Mouse (Mus musculus) gonadal fat pad, adult 2 months (tissue): Measurements from ENCODE around the gene Luc7l2. TPM values are rescaled to one million over a fixed set of nuclear protein-coding genes. Genes with fewer than 3 reads are reported as not detected.
"Not testable (repeated sequence)": the region's sequence is repeated elsewhere in the genome, so short reads cannot be mapped to it uniquely, and the experiment has no call there.

Source experiments
- DNase-seq: peaks from one replicate; pipeline ENCODE4 v3.0.0-alpha.2; 2012; ENCODE audit warnings: low read depth
- polyA plus RNA-seq: library from polyadenylated mRNA; depleted of rRNA; stranded (reverse); fragments of >200 nt; gene quantifications from 2 replicates; pipeline ENCODE4 v1.2.3, GENCODE M21; 2012; rRNA removed

Gene Luc7l2
- polyA plus RNA-seq, result 21.9 and 33.5 TPM in 2 replicates

DNA sequence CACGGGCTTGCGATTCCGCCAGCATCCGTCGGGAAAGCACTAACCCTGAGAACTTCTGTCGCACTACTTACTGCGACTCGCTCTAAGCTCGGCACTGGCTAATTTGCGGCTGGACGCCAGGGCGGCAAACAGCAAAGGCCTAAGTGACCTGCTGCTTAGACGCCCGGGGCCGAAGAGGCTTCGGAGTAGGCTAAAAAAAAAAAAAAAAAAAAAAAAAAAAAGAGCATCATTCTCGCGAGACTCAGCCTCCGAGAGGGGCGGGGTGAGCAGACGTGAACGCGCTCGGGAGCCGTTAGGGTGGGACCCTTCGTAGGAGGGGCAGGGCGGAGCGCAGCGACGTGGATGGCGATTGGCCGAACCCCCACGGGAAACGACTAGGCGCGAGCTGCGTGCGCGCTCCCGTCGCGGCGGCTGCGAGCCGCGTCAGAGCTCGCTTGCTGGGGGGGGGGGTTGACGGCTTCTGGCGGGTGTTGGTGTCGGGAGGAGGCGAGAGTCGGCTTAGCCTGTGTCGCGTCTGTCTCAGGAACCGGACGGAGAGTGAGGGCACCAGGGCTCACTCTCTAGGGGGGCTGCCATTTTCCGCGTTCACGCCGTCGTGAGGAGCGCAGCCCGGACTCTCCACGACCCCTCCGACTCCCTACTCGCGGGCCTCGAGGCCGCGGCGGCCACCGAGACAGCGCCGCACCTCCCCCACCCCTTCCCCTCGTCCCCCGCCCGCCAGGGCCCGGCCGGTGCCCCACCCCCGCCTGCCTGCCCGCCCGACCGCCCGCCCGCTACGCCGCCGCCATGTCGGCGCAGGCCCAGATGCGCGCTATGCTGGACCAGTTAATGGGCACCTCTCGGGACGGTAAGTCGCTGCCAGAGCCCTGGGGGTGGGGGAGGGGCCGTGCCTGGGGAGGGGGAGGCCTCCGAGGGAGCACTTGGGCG lies at the start of gene Luc7l2:
TSS of gene Luc7l2 (plus strand) at position 273 of the 927 bp plus-strand sequence.
- no peak for DNase-seq

DNA sequence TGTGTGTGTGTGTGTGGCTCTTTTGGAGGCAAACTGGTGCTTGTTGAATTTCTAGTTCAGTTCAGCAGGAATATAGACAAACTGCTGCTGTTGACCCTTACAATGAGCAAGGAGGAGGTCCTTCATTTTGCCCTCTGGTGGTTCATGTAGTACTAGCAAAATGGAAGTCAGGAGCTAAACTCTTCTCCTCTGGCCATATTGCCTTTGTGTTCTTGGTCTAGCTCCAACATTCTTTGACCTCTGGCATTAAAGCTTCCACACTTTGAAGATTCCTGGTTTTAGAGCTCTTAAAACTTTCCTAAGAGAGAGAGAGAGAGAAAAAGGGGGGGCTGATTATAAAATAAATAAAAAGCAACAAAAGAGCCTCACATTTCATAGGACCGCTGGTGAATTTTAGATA lies 39.0 kb upstream of the Luc7l2 start:
- no peak for DNase-seq

DNA sequence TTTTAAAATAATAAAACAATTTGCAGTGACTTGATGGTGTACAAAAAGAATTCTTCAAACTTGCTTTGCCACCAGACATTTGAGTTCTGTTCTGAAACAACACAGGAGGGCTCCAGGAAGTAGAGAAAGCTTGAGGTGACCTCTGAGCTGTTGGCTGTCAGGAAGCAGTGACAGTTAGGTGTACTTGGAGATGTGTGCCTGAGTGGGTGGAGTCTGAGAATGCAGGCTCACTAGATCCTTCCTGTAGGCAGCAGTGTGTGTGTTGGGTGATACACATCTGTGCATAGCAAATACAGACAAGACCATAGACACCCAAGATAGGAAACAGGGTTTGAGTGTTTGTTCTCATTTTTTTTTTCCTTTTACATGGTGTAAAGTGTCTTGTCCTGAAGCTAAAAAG lies 38.3 kb upstream of the Luc7l2 start:
- DNase-seq, result no peak

GRCm38 (mm10) chr6:38515201-38515600 lies 35.9 kb upstream of the Luc7l2 start:
- DNase-seq, result no peak

DNA sequence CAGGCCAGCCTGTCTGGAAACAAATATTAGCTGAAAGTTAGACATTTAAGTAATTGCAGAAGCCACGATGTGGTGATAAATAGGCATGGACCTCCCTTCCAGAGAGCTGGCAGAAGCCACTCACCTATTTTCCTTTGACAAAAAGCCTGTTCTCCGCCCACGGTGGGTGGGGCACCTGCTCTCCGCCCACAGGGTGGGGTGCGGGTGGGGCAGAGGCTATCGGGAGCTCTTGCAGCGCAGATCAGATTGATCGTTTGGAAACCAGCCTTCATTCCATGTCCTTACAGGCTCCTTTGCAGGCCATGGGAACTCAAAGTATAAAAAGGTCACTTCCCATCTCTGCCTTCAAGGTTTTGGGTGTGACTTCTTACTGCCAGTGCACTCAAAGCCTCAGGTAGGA lies 27.3 kb upstream of the Luc7l2 start:
- no peak for DNase-seq

GRCm38 (mm10) chr6:38531211-38531820 lies 19.8 kb upstream of the Luc7l2 start:
- DNase-seq, result no peak

DNA sequence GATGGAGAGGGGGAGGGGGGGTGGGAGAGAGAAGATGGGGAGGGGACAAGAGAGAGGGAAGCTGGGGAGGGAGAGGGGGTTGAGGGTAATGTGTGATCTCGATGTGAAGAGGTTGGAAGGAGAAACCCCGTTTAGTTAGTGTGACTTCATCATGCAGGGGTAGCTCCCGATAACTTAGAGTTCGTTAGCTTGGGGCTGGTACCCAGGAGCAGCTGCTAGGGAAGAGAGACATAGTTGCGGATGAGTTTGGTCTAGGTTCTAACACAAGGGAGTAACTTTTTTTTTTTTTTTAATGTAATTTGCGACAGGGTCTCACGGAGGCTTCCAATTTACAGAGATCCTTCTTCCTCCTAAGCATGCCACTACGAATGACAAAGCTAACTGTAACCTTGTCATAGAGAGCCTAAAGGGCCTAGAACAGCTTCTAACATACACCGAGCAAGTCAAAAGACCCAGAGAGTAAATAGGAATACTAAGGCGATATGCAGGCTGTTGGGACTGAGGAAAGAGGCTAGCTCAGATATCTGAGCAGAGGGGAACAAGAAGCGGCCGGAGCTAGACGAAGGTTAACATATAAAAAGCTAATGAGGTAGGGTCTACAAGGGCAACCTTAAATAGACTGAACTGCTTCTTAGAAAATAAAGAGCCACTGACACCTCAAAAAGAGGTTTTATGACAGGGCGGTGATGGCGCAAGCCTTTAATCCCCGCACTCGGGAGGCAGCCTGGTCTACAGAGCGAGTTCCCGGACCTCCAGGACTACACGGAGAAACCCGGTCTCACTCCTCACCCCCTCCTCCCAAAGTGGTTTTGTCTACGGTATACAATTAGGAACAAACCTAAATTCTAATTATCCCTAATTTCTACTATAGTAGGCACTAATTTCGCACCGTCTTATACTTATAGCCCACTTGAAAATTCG lies 18.4 kb upstream of the Luc7l2 start:
- no peak for DNase-seq

DNA sequence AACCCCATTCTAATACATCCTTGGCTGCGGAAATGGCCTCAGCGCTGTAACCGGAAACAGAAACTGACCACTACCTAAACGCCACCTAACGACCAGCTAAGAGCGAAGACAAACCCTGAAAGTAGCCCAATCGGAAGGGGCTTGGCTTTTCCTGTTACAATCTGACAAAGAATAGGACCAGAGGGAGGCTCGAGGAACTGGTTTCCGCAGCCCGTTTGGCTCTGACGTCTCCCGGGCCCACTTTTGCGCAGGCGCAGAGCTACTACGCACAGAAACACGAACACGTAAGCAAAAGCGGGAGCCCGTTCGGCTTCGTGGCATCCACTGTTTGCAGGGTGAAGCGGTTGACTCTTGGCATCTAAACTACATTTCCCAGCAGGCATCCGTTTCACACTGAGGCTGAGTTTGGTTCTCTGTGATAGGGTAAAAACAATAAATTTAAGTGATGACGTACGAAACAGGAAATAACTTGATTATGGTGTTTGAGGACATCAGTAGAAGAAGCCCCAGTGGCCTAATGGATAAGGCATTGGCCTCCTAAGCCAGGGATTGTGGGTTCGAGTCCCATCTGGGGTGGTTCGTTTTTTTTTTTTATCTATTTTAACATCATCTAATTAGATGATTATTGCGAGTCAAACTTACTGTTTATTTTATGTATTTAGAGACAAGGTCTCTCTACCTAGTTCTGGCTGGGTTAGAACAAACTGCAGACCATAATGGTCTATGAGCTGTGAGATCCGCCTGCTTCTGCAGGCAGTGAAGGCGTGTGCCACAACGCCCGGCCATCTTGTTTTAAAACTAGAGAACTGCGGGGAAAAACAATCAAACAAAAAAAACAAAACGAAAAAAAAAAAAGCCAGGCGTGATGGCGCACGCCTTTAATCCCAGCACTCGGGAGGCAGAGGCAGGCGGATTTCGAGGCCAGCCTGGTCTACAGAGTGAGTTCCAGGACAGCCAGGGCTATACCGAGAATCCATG lies 17.4 kb upstream of the Luc7l2 start, which contains the start of gene Fmc1:
TSS of gene Fmc1 (plus strand) at position 75 of the 978 bp plus-strand sequence.
- DNase-seq, result peak; percentile 98

DNA sequence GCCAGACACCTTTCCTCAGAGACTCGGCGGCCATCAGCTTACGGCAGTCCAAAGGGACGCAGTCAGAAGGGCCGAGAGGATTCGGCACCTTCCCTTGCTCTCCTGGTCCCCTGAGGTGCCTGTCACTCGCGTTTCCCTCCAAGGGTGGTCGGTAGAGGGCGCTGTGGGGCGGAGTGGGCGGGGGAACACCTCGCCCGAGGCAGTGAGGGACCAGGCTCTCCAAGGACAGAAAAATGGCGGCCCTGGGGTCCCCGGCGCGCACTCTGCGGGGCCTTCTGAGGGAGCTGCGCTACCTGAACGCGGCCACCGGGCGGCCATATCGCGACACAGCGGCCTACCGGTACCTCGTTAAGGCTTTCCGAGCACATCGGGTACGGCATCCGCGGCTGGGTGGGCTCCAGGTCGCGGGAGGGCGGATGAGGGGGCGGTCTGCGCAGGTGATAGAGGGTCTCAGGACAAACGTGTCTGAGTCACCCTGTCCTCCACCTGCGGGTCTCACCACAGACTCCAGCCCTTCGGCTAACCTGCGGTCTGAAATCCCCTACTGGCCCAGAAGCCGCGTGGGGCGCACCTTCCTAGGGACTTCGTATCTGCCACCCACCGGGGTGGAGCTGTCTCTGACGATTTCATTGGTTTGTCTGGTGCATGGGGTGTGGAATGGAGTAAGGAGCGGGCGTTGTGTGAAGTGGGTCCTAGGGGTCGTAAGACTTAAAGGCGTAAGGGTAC lies 16.3 kb upstream of the Luc7l2 start:
- no peak for DNase-seq

DNA sequence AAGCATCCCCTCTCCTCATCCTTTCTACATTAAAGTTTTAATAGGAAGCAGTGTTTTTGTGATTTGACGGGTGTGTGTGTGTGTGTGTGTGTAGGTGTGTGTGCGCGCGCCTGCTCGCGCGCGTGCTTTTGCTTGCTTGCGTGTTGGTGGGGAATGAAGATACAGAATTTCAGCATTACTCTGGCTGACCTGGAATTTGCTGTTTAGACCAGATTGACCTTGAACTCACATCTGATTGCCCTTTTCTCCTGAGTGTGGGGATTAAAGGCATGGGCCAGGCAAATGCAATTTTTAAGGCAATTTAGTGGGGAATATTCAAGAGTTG lies 15.8 kb upstream of the Luc7l2 start:
- DNase-seq, result no peak

DNA sequence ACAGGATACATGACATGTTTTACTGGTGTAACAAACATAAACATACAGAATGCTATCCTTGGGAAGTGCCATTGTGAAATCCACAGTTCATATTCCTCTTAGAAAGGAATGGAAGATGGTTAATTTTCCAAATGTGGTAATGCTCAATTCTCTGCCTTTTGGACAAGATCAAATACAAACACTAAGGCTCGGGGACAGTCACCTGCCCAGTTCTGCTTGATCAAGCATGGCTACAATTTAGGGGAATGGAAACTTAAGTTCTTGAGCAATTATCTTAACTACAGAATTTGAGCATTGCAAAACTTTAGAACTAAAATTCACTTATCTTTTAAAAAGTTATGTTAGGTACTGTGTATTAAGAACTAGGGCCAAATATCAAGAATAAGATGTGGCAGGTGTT lies 15.3 kb upstream of the Luc7l2 start:
- DNase-seq, result no peak

DNA sequence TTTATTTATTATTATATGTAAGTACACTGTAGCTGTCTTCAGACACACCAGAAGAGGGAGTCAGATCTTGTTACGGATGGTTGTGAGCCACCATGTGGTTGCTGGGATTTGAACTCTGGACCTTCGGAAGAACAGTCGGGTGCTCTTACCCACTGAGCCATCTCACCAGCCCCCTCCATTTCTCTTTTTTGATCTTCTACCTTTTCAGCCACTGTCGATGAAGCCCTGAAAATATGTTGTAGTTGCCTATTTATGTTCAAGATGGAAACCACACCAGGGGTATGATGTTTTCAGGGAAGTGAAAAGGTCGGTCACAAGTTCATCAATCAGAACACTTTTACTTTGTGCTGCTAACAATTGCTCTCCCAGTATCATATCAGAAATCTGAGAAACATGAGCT lies 7.0 kb upstream of the Luc7l2 start:
- DNase-seq, result not testable (repeated sequence)

DNA sequence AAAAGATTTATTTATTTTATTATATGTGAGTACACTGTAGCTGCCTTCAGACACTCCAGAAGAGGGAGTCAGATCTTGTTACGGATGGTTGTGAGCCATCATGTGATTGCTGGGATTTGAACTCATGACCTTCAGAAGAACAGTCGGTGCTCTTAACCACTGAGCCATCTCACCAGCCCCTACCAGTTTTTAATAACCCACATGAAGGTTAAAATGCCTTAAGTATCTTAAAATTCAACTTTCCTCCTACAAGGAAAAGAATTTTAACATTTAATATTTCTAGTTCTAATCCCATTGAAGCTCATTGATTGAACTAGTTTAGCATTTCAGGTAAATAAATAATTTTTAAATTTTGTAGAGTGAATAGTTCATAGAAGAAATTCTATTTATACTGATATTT lies 4.1 kb upstream of the Luc7l2 start:
- not testable (repeated sequence) for DNase-seq

DNA sequence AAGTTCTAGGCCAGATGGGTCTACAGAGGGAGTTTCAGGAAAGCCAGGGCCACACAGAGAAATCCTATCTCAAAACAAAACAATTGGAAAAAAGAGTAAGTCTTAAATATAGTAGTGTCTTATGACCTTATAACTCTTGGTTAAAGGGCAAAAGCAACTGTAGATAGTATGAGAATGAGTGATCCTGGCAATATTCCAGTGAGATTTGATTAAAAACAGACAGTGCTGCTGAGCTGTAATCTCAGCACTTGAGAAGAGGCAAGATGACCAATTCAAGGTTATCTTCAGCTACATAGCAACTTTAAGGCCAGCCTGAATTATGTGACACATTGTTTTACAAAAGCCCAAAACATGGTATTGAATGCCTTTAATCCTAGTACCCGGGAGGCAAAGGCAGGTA lies 3.4 kb upstream of the Luc7l2 start:
- DNase-seq, result no peak

- not testable (repeated sequence) for DNase-seq
Measured at GRCm38 (mm10) chr6:38548595-38548994, 2.5 kb upstream of the Luc7l2 start.

DNA sequence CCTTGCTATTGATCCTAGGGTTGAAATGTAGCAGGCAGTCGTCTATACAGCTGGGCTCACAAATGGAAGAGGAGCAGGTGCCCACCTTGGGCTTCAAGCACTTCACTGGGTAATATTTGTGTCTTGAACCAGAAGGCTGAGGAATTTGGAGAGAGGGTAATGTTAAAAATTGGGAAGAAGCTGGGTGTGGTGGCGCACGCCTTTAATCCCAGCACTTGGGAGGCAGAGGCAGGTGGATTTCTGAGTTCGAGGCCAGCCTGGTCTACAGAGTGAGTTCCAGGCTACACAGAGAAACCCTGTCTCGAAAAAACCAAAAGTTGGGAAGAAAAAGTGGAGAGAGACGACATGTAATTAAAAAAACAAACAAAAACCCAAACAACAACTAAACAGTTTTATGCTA lies 1.3 kb upstream of the Luc7l2 start:
- DNase-seq, result not testable (repeated sequence)

GRCm38 (mm10) chr6:38550250-38551061 lies 678 bp upstream of the Luc7l2 start:
- DNase-seq, result no peak

- DNase-seq, result peak; percentile 64
Measured at GRCm38 (mm10) chr6:38551989-38552635, 978 bp downstream of the Luc7l2 start.

- DNase-seq, result no peak
Measured at GRCm38 (mm10) chr6:38552636-38553000, 1.5 kb downstream of the Luc7l2 start.
